Mouse (Mus musculus) urinary bladder, adult 2 months (tissue): ENCODE results near the gene Scn10a. TPM values are rescaled to one million over a fixed set of nuclear protein-coding genes. Genes with fewer than 3 reads are reported as not detected.

ENCODE experiments used
- DNase-seq: peaks from one replicate; pipeline ENCODE4 v3.0.0; 2022; ENCODE audit warnings: low spot score
- polyA plus RNA-seq: library from polyadenylated mRNA; depleted of rRNA; stranded (reverse); fragments of >200 nt; gene quantifications from 2 replicates; pipeline ENCODE4 v1.2.3, GENCODE M21; 2012

Gene Scn10a
- polyA plus RNA-seq, 1 experiment, result not detected

DNA sequence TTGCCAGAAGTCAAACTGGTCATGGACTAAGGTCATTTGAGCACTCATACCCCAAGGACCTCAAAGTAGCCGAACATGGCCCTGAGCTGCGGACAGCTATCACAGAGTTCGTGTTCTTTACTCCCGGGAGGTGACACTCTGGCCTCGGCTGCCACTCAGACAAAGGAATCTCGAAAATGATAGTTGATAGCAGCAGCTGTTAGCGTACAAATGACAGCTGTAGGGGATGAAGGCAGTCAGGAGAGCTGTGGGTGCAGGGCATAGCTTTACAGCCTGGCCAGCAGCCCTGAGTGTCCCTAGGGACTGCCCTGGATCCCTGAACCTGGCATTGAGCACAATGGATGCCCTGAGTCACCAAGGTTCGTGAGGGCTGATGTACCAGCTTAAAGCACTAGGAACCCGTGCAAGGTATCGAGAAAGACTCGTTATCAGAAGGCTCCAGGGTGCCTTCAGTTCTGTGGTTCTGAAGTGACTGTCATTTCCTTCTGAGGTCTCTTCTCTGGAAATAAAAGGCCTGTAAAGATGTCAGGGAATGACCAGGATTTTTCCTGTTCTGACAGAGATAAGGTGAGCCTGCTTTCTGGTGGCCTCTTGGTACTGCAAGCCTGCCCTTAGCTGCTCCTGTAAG, 84.8 kb downstream of the Scn10a start:
- no peak for DNase-seq

DNA sequence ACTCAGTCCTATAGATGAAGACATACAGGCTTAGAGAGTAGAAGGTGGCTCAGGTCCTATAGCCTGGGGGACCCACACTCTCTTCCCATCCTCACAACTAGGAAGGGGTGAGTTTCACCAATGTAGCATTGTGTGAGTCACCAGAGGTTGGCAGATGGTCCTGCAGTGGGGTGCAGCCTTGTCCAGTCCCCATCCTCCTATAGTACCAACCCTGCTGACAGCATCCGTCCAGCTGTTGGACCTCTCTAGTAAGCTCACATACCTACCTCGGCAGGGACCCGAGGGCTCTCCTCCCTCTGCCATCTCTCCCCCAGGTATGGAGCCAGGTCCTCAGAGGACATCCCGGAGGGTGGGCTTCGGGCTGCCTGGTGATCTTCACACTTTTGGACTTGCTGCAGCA, 85.6 kb downstream of the Scn10a start:
- DNase-seq, result no peak

DNA sequence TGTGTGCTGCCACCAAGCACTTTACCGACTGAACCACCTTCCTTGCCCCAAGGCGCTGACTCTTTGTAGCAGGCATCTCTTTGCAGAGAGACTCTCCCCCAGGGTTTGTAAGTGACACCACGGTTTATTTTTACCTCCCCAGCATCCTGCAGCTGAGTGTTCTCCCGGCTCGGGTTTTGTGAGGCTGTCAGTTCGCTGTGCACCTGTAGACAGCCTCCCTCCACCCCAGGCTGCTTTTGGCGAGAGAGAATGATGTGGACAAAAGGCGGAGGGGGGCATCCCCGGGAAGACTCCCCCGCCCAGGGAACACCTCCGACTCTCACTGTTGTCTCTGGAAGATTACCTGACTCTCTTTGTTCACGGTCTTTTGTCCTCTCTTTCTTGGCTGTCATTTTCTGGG, 86.3 kb downstream of the Scn10a start:
- no peak for DNase-seq

DNA sequence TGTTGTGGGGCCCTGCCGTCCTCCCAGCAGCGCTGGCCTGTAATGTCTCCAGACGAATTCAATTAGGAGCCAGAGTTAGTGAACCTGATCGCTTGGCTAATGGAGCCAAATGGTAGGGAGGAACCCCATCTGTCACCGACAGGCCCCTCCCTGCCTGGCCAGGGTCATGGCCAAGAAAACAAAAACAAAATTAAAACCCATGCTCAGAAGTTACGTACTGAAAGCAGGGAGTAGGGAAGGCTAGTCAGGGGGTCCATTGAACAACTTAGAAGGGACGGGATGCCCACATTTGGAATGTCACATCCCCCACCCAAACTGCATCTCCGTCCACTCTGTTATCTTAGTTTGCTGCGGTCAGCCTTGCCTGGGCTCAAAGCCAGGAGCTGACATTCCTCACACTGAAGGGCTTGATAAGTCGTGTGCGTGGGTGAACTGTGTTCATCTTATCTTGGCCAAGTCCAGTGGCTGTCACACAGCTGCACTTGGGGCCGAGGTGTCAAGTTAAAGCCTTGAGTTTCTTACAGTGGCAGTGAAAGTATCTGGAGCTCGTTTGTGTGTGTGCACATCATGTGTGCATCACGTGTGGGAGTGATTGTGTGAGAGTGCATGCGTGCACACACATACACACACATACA, 87.1 kb downstream of the Scn10a start:
- DNase-seq, result no peak

DNA sequence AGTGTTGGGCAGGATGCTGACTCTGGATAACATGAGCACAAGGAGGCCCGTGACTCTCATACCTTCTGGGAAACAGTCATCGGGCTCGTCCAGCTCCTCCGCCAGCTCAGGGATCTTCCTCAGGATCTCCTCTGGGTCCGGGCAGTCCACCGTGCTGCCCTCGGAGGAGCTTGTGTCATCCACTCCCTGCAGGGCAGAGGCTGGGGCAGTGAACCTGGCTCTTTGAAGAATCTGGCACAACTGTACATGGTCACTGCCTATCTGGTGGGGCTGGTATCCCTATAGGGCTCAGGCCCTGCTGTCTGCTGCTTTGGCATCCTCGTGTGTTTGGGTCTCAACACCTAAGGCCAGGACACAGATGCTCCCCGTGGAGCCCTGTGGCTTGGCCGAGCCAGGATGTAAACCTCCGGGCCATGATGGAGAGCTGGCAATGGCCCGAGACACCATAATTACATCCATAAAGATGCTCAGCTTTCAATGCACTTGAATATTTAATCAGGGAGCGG, 87.7 kb downstream of the Scn10a start:
- no peak for DNase-seq

DNA sequence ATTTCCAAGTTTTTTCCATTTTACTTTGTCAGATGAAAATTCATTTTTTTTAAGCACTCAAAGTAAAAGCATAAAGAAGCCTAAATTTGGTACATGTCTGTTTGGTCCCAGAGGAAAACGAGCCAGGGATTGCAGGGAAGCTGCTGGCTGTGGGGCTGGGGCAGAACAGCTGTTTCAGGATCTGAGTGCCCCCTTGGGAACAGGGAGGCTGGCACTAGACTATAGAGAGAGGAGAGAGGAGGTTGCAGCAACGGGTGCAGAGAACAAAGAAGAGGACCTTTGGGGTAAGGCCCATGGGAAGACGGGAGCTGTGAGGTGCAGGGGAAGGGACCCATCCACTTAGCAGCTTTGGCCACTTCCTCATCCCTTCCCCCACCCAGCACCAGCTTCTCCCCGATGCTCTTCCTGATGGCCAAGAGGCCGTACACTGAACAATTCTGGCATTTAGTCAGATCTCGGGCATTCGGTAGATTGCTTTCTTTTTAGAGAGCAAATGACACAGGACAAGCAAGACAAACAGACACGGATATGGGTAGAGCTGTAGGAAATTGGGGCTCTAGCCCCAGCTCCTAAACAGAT, 90.3 kb downstream of the Scn10a start:
- no peak for DNase-seq

DNA sequence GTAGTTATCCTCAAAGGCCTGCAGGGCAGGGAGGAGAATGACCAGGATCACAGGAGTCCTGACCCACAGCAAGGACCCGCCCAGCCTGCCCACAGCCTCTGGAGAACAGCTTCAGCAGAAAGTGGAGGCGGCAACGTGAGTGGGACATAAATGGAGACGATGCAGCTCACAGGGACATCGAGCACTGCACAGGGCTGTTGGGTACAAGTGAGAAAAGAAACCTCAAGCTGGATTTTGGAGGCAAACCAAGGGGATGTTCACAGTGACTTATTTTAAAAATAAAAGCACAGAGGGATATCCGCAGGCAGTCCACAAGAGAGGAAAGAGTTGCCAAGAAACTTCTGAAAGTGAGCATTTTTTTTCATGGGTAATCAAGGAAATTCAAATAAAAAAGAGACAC, 91.9 kb downstream of the Scn10a start:
- no peak for DNase-seq

DNA sequence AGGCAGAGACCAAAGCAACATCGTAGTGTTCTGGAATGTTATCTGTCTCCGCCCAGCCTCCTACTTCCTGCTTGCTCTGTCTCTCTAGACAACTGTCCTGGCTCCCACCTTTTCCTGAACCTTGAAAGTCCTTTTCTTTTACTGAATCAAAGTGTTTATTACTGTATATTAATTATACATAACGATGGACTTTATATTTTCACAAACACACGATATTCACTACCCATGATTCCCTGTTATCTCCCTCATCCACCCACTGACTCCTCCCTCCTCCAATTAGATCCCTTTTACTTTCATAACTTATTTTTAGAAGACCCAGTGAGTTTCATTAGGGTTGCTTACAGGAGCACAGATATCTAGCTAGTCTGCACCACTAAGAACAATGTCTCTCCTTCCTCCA, 95.0 kb downstream of the Scn10a start:
- no peak for DNase-seq

DNA sequence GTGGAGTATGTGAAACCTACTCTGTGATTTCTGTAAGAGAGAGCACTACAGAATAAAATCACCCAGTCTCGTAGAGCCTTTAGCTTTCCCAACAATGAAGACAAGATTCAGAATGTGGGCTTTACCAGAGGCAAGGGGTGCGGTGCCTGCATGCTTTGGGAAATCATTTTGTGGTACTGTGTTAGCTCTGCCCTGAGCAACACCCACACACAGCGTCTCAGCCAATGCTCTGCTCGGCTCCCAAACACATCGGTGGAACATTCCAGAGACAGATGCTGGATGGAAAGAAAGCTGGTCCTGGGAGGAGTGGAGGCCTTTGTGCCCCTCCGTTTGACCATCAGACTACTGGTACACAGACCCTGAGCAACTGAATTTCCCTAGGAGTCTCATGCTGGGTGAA, 104.3 kb downstream of the Scn10a start:
- no peak for DNase-seq

DNA sequence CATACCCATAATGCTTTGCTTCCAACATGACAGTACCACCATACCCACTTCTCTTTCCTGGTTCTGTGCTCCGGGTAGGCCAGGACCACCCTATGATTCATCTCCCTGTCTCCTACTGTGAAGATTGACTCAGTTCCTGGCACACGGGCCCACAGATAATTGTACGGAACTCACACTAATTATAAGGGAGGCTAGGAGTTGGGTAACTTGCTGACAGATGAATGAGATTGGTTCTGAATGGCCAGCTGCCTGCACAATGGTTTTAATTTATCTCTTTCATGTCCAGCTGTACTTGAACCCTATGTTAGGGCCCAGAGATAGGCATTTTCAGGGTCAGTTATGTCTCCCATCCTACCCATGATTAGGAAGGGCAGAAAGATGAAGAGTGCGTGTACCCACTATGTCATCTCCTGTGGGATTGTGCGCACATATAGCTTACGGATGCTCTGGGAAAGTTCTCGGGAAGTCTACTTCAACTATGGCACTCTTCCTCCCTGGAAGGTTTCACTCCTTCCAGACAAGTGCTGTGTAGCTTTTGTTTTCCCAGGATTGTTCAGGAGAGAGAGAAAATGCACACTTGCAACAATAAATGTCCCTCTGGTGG, 108.5 kb downstream of the Scn10a start:
- DNase-seq, result no peak

DNA sequence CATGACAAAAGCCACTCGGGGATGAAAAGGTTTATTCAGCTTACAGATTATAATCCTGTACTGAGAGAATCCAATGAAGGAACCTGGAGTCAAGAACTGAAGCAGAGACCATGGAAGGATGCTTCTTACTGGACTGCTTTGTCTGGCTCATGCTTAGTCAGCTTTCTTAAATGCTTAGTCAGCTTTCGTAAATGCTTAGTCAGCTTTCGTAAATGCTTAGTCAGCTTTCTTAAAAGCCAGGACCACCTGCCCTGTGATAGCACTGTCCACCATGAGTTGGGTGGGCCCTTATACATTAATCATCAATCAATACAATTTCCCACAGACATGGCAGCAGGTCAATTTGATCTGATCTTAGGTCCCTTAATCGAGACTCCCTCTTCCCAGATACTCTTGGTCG, 112.2 kb downstream of the Scn10a start:
- no peak for DNase-seq

DNA sequence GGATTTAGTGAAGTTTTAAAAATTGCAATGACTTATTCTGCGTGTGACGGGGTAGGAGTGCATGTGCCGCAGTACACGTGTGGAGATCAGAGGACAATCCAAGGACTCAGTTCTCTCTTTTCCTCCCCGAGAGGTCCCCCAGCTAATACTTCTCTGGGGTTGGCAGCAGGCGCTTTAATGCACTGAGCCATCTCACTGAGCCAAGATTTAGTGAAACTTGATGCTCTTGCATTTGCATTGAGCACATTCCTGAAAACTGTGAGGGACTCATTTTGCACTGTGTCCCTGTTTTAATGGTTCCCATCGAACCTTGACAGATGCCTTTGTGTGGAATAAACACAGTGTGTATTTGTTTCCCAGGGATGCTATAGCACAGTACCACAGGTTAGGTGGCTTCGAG, 114.5 kb downstream of the Scn10a start:
- DNase-seq, result no peak

DNA sequence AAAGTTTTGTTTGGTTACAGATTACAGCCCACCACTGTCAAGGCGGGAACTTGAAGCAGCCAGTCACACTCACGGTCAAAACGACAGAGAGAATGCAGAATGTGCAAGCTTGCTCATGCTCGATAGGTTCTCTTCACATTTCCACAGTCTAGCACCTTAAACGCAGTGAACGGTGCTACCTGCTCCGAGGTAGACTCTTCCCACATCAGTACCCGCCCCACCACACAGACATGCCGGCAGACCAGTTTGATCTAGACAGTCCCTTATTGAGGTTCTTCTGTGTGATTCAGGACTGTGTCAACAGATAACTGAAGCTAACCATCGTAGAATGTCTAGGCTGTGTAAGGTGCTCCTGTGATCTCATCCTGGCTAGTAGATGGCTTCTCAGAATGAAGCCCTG, 120.6 kb downstream of the Scn10a start:
- DNase-seq, result no peak

DNA sequence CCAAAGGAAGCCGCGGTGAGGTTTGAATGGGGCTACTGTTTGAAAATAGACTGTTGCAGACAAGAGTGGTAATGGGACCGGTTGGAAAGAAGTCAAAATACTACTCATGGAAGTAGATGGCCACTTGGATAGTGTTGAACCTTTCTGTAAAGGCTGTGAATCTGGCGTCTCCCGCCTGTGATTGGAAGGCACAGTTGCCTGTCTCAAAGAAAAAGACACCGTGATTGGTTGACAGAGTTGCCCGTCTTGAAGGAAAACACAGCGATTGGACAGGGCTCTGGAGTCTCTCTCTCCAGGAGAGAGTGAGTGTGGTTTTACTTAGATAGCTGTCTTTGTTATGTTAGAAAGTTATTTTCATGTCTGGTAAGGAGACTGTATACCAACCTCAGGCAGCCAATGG, 121.8 kb downstream of the Scn10a start:
- DNase-seq, result no peak

DNA sequence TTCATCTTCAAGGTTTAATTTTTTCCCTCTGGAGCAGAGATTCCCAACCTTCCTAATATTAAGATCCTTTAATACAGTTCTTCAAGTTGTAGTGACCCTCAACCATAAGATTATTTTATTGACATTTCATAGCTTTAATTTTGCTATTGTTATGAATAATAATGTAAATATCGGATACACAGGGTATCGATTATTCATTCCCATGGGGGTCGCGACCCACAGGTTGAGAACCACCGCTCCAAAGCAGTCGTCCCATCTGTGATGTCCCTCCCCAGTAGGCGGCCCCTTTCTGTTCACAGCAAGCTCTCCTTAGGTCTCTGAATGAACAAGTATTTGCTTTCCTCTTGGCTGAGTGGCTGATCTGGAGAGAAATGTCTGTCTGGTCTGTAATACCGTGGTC, 129.5 kb downstream of the Scn10a start:
- DNase-seq, result no peak

DNA sequence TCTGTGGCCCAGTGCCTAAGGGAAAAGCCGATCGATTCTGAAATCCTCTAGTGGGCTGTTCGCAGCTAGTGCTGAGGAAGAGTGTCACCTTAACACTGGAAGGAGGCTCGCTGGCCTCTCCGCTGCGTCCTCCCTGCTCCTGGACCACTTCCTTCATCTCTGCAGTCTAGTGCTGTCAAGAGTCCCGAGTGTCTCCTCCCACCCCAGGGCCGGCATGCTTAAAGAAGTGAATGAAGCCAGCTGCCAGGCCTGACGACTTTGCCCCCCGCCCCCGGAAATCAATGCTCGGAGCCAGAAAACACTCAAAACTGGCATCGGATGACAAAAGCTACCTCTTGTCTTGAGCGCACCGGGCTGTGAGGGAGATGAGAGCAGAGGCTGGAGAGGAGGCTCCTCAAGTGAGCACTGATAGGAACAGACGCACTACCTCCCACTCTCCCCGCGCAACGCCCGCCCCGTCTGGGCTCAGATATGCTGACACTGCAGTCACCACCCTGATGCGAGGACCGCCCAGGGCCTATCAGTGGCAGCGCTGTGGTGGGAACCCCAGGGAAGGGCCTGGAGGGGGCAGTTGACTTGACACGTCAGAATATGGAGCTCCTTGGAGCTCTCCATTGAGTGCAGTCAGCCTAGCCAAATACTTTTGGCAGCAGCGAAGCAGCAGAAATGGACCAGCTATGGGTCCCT, 130.2 kb downstream of the Scn10a start:
- no peak for DNase-seq

DNA sequence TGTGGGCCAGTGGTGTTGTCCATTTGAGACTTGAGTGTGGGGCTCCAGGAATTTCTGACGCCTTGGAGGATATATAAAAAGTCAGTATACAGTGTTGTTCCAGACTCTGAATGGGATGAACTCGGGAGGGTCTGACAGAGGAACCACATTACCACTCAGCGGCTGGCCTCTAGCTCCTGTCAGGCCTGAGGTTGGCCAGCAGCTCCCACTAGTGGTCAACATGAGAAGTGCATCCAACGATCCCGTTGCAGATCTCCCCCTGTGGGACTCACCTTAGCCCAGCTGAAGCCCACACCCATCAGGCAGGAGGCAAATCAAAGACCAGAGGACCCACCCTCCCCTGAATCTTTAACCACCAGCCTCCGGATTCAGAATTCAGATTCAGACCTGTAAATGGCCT, 138.5 kb downstream of the Scn10a start:
- DNase-seq, result peak; percentile 52

DNA sequence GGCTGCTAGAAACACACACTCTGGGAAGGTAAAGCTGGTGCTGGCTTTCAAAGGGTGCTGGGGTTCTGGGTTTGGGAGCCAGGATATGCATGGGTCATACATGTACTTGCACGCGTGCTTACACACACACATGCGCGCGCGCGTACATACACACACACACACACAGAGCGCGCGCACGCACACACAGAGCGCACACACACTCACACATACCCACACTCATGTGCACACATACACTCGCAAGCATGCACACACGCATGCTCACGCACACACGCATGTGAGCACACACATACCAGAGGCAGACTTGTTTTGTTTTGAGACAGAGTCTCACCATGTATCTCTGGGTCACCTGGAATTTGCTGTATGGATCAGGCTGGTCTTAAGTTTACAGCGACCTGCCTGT, 138.9 kb downstream of the Scn10a start:
- no peak for DNase-seq

DNA sequence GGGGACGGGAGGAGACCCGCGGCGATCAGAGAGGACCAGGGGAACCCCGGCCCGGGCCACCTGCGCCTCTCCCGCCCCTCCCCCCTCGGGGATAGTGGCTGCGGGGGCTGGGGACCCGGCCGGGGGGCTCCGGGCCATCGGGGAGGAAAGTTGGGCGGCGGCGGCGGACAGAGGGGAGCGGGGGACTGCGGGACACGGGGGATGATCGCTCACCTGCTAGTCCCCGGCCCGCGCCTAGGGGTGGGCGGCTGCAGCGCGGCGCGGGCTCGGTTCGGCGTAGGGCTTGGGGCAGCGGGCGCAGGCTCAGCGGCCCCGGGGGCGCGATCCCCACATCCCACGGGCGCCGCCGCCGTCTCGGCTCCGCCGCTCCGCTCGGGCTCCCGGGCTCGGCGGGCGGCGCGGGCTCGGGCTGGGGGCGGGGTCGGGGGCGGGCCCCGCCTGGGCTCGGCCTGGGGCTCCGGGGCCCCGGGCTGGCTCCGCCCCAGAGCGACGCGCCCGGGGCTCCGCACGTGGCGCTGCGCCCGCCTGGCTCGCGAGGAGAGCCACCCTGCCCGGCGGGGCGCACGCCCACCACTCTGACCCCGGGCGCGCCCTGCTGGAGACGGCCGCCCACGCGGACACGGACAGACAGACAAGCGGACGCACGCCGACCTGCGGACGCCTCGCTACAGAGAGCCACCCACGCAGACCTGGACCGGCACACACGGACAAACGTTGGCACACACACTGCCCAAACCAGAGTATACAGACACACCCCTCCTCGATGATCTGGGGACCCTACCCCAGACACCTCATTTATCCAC, 140.3 kb downstream of the Scn10a start, which contains the start of gene Scn5a:
Gene Scn5a, minus strand, starts transcription at position 381 of the 803 bp plus-strand sequence.
- DNase-seq, result peak; percentile 21

DNA sequence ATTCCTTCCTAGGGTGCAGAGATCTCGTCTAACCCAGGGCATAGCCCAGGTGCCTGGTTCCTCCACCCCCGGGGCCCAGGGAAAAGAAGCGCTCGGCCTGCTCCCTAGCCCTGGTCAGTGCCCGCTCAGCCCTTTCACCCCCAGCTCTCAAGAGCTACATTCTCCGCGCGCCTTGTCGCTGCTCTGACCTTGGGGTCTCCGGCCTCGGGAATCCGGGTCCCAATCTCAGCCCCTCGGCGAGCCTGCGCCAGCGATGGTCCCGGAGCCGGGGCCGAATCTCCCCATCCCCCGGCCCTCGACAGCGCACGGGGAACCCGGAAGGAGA, 140.8 kb downstream of the Scn10a start:
- peak; percentile 22 for DNase-seq

DNA sequence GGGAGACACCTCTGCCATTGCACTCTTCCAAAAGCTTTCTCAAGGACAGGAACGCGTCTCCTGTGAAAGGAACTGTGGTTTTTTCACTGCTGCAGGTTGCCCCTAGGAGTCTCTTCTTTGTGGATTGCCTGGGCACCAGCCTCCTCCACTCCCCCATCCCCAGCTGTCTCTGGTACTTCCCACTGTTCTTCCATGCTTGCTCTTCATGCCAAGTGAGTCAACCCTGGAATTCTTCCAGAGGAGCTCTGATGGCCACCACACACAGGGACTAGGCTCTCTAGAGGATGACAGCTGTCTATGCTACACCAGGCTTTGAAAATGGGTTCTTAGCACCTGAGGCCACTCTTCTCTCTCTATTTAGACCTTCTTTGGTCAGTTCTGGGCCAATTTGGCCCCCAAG, 142.1 kb downstream of the Scn10a start:
- DNase-seq, result no peak

DNA sequence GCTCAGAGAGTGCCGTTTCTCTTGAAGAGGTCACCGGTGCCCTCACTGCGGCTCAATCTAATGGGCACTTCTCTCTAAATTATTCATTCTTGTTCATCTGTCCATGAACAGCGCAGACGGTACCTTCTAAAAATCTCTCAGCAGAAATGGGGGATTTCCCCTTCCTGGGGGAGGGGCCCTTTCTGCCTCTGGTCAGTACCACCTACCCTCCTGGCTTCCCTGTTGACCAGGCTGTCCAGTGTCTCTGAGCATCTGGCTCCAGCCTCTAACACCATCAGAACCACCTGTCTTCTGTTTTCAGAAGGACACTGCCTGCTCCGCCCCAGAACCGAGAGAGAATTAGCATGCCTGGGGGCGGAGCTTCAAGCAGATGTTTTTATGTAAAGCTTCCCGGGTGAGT, 143.4 kb downstream of the Scn10a start:
- no peak for DNase-seq
